Mouse (Mus musculus): ENCODE results near the gene Aox2. TPM values are rescaled to one million over a fixed set of nuclear protein-coding genes. Genes with fewer than 3 reads are reported as not detected.

Gene Aox2
- 0.01 TPM in 1 of 2 replicates, not detected in the other for polyA plus RNA-seq (2012; rRNA removed)
- polyA plus RNA-seq (2014; fragmentation: Nextera tagmentation; extraction: Ambion mirVana), result not detected in 2 replicates

GRCm38 (mm10) chr1:58278026-58278425 lies at the start of gene Aox2:
Aox2 (plus strand) TSS chr1:58278326.
- H3K9me3 ChIP-seq (ENCODE audit: control insufficient read depth, low read length), result no peaks in the 10 kb centered on the region
- no peak for DNase-seq (ENCODE audit: low read depth in 3 of 3, low spot score in 3 of 3)
- TF ChIP-seq CTCF (IDR thresholded peaks at IDR 0.05; ENCODE audit: low read depth) (no peak), EP300 (IDR thresholded peaks at IDR 0.05; ENCODE audit: low read depth) (no peak)
- no peak for ATAC-seq (ENCODE audit: insufficient read depth)
- 47% methylated on average over 5 of the region's 5 CpGs for WGBS (ENCODE audit: insufficient replicate concordance)
- H3K36me3 ChIP-seq (replicated peaks; ENCODE audit: control insufficient read depth, insufficient read depth, low read depth), result no peaks in the 10 kb centered on the region
- no peak within 1 kb of the TSS for H3K4me3 ChIP-seq (ENCODE audit: insufficient read depth in 1 of 2, low read depth in 2 of 2, low read length in 2 of 2)
- H3K27me3 ChIP-seq (ENCODE audit: control insufficient read depth, insufficient read depth, low read length), result no peaks in the 10 kb centered on the region
- H3K4me2 ChIP-seq (ENCODE audit: low read depth), result no peak within 1 kb of the TSS
- no peak within 1 kb of the TSS for H3K27ac ChIP-seq
- no peaks in the 10 kb centered on the region for H3K4me1 ChIP-seq (replicated peaks; ENCODE audit: control insufficient read depth in 2 of 2, insufficient read depth in 2 of 2, low read length in 1 of 2)
- no peak within 1 kb of the TSS for H3K9ac ChIP-seq (replicated peaks)

- no peak overlapping the region for H3K27ac ChIP-seq
- H3K9ac ChIP-seq (replicated peaks), result no peak overlapping the region
- ATAC-seq (ENCODE audit: insufficient read depth) (no peak), DNase-seq (ENCODE audit: low read depth in 3 of 3, low spot score in 3 of 3) (no peak)
- H3K9me3 ChIP-seq (ENCODE audit: control insufficient read depth, low read length), result no peaks in the 10 kb centered on the region
- H3K27me3 ChIP-seq (ENCODE audit: control insufficient read depth, insufficient read depth, low read length), result no peaks in the 10 kb centered on the region
- H3K4me2 ChIP-seq (ENCODE audit: low read depth), result no peak overlapping the region
- TF ChIP-seq EP300 (IDR thresholded peaks at IDR 0.05; ENCODE audit: low read depth) (no peak), CTCF (IDR thresholded peaks at IDR 0.05; ENCODE audit: low read depth) (no peak)
- H3K36me3 ChIP-seq (replicated peaks; ENCODE audit: control insufficient read depth, insufficient read depth, low read depth), result no peaks in the 10 kb centered on the region
- H3K4me1 ChIP-seq (replicated peaks; ENCODE audit: control insufficient read depth in 2 of 2, insufficient read depth in 2 of 2, low read length in 1 of 2), result peaks cover 0 to 7% of the 10 kb centered on the region in 2 experiments; a peak in 1 of 4 replicates
- no peak overlapping the region for H3K4me3 ChIP-seq (ENCODE audit: insufficient read depth in 1 of 2, low read depth in 2 of 2, low read length in 2 of 2)
These were observed 49.2 kb upstream of the Aox2 start for GRCm38 (mm10) chr1:58228916-58229315.

- no peaks in the 10 kb centered on the region for H3K27me3 ChIP-seq (ENCODE audit: control insufficient read depth, insufficient read depth, low read length)
- no peaks in the 10 kb centered on the region for H3K9me3 ChIP-seq (ENCODE audit: control insufficient read depth, low read length)
- H3K4me2 ChIP-seq (ENCODE audit: low read depth), result no peak overlapping the region
- ATAC-seq (ENCODE audit: insufficient read depth) (no peak), DNase-seq (ENCODE audit: low read depth in 3 of 3, low spot score in 3 of 3) (no peak)
- peaks cover 0 to 7% of the 10 kb centered on the region in 2 experiments; a peak in 1 of 4 replicates for H3K4me1 ChIP-seq (replicated peaks; ENCODE audit: control insufficient read depth in 2 of 2, insufficient read depth in 2 of 2, low read length in 1 of 2)
- no peak overlapping the region for H3K9ac ChIP-seq (replicated peaks)
- WGBS (ENCODE audit: insufficient replicate concordance), result 67% methylated on average over 4 of the region's 4 CpGs
- TF ChIP-seq EP300 (IDR thresholded peaks at IDR 0.05; ENCODE audit: low read depth), result no peak
- TF ChIP-seq CTCF (IDR thresholded peaks at IDR 0.05; ENCODE audit: low read depth), result no peak
- no peaks in the 10 kb centered on the region for H3K36me3 ChIP-seq (replicated peaks; ENCODE audit: control insufficient read depth, insufficient read depth, low read depth)
- no peak overlapping the region for H3K27ac ChIP-seq
- H3K4me3 ChIP-seq (ENCODE audit: insufficient read depth in 1 of 2, low read depth in 2 of 2, low read length in 2 of 2), result no peak overlapping the region
These were observed 48.4 kb upstream of the Aox2 start for GRCm38 (mm10) chr1:58229774-58230173.

- 44% methylated on average over 5 of the region's 5 CpGs for WGBS (ENCODE audit: insufficient replicate concordance)
- TF ChIP-seq EP300 (IDR thresholded peaks at IDR 0.05; ENCODE audit: low read depth) (no peak), CTCF (IDR thresholded peaks at IDR 0.05; ENCODE audit: low read depth) (no peak)
- Histone ChIP-seq H3K9me3 (ENCODE audit: control insufficient read depth, low read length) (no peaks in the 10 kb centered on the region), H3K36me3 (replicated peaks; ENCODE audit: control insufficient read depth, insufficient read depth, low read depth) (no peaks in the 10 kb centered on the region), H3K27me3 (ENCODE audit: control insufficient read depth, insufficient read depth, low read length) (no peaks in the 10 kb centered on the region), H3K4me2 (ENCODE audit: low read depth) (no peak overlapping the region), H3K27ac (no peak overlapping the region), H3K9ac (replicated peaks) (no peak overlapping the region), H3K4me1 (replicated peaks; ENCODE audit: control insufficient read depth in 2 of 2, insufficient read depth in 2 of 2, low read length in 1 of 2) (peaks cover 0 to 7% of the 10 kb centered on the region in 2 experiments; a peak in 1 of 4 replicates), H3K4me3 (ENCODE audit: insufficient read depth in 1 of 2, low read depth in 2 of 2, low read length in 2 of 2) (no peak overlapping the region)
- ATAC-seq (ENCODE audit: insufficient read depth), result no peak
- no peak for DNase-seq (ENCODE audit: low read depth in 3 of 3, low spot score in 3 of 3)
These were observed 47.6 kb upstream of the Aox2 start for GRCm38 (mm10) chr1:58230542-58230941.

- TF ChIP-seq EP300 (IDR thresholded peaks at IDR 0.05; ENCODE audit: low read depth), result no peak
- 0 out of 2 replicates have a peak, but pooled peaks have one; percentile 20 for TF ChIP-seq CTCF (IDR thresholded peaks at IDR 0.05; ENCODE audit: low read depth)
- Histone ChIP-seq H3K36me3 (replicated peaks; ENCODE audit: control insufficient read depth, insufficient read depth, low read depth) (no peaks in the 10 kb centered on the region), H3K27me3 (ENCODE audit: control insufficient read depth, insufficient read depth, low read length) (no peaks in the 10 kb centered on the region), H3K27ac (no peak overlapping the region), H3K9ac (replicated peaks) (no peak overlapping the region), H3K4me1 (replicated peaks; ENCODE audit: control insufficient read depth in 2 of 2, insufficient read depth in 2 of 2, low read length in 1 of 2) (peaks cover 0 to 5% of the 10 kb centered on the region in 2 experiments; a peak in 1 of 4 replicates), H3K4me2 (ENCODE audit: low read depth) (no peak overlapping the region), H3K4me3 (ENCODE audit: insufficient read depth in 1 of 2, low read depth in 2 of 2, low read length in 2 of 2) (no peak overlapping the region), H3K9me3 (ENCODE audit: control insufficient read depth, low read length) (no peaks in the 10 kb centered on the region)
- ATAC-seq (ENCODE audit: insufficient read depth), result no peak
- WGBS (ENCODE audit: insufficient replicate concordance), result 43% methylated on average over 5 of the region's 5 CpGs
- no peak for DNase-seq (ENCODE audit: low read depth in 3 of 3, low spot score in 3 of 3)
These were observed 42.7 kb upstream of the Aox2 start for GRCm38 (mm10) chr1:58235405-58235804.
